Mouse (Mus musculus): ENCODE results near the gene Hmga2.

Gene Hmga2

GRCm38 (mm10) chr10:120397211-120397631 is 79.0 kb downstream of the Hmga2 start:
- DNase-seq (ENCODE audit: low read depth in 1 of 2, low spot score in 2 of 2) = no peak

- no peak for DNase-seq (ENCODE audit: low read depth in 1 of 2, low spot score in 2 of 2)
Measured at GRCm38 (mm10) chr10:120395550-120395949, 80.7 kb downstream of the Hmga2 start.

DNA sequence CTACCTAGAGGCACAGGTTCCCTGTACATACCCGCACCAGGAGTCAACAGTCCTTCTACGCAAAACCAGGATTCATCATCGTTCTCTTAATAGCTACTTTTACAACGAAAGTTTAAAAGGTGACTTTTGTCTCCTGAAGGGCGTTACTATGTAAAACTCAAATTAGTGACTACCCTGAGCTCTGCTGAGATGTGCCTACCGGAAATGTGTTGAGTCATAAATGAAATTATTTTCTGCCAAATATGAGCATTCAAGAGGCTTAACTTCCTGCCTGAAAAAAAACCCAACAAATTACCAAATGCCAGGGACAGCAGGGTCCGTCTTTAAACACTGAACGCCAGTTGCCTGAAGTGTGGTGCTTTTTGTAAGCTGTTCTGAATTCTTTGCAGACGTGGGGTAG is 81.5 kb downstream of the Hmga2 start:
- no peak for DNase-seq (ENCODE audit: low read depth in 1 of 2, low spot score in 2 of 2)

DNA sequence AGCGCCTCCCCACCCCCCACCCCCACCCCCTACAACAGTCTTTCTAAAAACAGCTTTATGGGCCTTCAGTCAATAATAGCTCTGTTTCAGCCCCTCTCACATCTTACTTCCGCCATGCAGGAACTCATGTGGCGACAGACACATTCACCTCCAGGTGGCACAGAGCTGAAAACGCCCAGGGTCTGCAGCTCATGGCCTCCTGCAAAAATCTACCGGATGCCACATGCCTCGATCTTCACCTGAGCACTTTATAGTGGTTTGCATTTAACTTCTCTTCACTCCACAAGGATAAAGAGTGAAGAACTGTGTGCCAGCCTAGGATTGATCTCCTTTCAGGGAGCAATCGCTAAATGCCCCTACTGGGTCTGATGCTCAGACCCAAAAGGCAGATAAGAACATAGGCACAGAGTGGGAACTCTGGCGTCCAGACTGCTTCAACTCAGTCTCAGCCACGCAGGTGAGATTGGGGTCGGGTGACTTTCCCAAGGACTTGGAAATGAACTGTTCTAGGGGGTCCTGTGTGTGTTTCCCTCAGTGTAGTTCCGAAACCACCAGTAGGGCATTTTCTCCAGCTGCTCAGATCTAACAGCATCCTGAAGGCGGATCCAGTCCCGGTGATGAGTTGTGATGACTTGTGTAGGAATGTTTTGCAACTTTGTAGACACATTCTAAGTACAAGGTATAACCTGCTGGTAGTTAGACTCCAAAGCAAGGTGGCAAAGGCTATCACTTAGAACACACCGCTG is 84.1 kb downstream of the Hmga2 start:
- no peak for DNase-seq (ENCODE audit: low read depth in 1 of 2, low spot score in 2 of 2)

- no peak for DNase-seq (ENCODE audit: low read depth in 1 of 2, low spot score in 2 of 2)
Measured at GRCm38 (mm10) chr10:120390912-120391835, 85.1 kb downstream of the Hmga2 start.

DNA sequence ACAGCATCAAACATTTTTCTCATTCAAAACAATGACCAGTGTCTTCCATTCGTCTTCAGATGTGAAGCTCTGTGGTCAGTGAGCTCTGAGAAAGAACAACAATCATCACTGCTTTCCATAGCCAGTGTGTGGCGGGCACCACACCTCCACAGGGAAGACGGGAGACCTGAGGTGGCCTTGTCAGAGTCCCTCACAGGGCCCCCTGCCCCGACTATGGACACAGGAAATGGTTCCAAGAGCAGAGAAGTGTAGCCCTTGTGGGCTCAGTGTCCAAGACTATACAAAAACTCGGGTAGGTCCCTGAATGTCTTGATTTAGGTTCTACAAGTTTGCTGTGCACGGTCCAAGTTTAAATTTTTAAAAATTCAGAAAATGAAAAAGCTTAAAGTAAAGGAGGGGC is 86.6 kb downstream of the Hmga2 start:
- DNase-seq (ENCODE audit: low read depth in 1 of 2, low spot score in 2 of 2) = no peak

GRCm38 (mm10) chr10:120388966-120389365 is 87.3 kb downstream of the Hmga2 start:
- no peak for DNase-seq (ENCODE audit: low read depth in 1 of 2, low spot score in 2 of 2)

DNA sequence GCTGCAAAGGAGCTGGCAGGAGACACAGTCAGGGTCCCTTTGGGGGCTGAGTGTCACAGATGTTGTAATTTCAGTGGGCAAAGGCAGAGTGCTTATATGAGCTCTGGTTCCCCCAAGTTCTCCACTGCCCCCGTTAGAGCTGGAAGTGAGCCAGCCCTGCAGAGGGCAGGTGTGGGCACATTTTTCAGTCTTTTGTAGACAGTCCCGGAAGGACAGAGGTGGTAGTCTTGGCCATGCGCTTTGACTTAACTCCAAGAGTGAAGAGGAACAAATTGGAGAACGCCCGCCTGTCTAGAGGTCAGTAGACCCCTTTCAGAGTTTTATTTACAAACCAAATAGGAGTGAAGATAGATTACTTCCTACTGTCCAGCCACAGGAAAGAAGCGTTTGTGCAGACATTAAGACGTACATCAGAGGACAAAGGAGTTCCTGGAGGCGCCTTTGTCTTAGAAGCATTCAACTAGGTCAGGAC is 87.8 kb downstream of the Hmga2 start:
- no peak for DNase-seq (ENCODE audit: low read depth in 1 of 2, low spot score in 2 of 2)

DNA sequence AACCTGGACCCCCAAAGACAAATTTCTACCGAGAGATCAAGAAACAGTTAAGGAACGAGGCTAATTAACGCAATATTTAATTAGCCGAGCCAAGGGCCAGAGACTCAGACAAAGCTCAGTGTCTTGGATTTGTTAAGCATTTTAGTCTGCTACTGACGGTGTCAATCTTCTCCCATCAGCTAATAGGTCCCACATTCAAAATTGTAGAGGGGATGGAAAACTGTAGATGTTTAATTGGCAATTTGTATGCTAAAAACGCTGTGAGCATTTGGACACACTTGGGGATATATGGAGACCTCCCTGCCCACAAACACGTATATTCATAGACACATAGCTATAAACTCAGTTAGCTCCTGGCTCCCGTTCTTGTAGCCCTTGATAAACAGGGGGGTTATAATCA is 89.2 kb downstream of the Hmga2 start:
- DNase-seq (ENCODE audit: low read depth in 1 of 2, low spot score in 2 of 2) = no peak

DNA sequence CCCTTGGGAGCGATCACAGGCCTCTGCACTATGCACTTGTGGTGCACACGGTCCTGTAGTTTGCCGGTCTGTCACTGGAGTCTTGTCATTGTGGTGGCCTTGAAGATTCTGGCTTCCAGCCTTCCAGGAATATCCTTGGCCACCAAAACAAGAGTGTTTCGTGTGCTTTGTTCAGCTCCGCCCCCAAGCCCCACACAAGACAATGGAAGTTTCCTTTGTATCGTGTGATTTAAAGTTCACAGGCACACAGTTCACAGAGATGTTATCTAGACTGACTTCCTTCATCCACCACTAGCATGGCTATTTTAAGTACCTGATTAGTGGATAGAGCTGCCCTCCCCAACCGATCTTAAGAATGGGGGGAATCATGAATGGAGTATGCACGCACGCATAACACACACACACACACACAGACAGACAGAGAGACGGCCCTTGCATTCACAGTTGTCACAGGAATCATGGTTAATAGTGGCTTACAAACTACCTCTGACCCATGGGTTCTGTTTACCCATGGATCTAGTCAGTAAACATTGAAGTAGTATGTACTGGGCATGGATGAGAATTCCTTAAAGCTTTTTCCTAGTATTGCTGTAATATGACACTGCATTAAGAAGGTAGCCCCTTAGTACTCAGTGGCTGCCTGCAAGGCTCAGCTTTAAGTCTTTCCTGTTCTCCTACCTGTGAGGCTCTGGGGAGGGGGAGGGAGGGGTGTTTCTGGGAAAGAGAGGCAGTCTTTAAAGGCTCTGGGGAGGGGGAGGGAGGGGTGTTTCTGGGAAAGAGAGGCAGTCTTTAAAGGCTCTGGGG is 91.3 kb downstream of the Hmga2 start:
- DNase-seq (ENCODE audit: low read depth in 1 of 2, low spot score in 2 of 2) = no peak

GRCm38 (mm10) chr10:120384040-120384439 is 92.2 kb downstream of the Hmga2 start:
- no peak for DNase-seq (ENCODE audit: low read depth in 1 of 2, low spot score in 2 of 2)

DNA sequence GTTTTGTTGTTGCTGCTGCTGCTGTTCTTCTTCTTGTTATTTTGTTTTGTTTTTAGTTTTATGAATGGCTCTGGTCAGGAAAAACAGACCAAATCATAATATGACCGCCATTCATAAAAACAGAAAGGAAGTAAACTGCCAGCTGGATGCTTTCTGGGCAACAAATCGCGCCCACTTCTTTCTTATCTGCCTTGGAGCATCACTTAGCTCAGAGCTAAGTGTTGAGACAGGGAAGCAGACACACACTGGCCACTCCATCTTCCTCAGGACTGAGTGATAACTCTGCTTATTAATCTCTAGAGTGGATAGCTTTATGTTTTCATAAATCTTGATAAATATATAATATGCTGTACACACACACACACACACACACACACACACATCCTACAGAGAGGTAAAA is 98.5 kb downstream of the Hmga2 start:
- no peak for DNase-seq (ENCODE audit: low read depth in 1 of 2, low spot score in 2 of 2)

DNA sequence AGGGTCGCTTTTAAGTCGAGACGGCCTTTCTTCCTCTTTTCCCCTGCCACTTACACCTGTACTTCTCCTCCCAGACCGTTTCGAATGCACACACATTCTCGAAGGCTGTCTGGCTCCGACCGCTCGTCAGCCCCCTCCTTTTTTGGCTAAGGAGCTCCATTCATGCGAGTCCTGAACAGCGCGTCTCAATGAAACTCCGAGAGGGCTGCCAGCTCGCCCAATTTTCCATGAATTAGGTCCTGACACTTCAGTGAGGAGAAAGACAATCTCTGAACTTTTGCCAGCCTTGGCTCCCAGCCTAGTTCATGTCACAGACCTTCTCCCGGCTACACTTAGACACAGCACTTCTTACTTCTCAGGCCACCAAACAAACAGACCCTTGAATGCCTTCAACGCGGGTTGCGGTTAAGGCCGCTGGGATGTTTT is 98.9 kb downstream of the Hmga2 start:
- DNase-seq (ENCODE audit: low read depth in 1 of 2, low spot score in 2 of 2) = no peak

DNA sequence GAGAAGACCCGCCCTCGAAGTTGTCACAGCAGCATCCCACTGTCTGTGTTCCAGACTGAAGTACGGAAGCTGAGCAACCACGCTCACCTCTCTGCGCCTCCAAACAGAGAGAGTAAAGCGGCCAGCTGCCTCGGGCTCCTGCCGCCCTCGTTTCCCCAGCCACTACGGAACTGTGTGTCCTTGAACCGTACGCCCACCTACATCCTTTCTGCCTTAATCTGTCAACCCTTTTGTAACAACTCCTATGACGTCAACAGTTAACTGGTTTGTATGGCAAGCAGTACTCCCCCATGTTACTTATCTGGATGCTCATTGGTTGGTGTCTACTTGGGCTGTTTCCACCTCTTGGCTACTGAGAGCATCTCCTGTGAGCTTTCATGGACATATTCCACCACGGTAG is 100.8 kb downstream of the Hmga2 start:
- DNase-seq (ENCODE audit: low read depth in 1 of 2, low spot score in 2 of 2) = no peak

DNA sequence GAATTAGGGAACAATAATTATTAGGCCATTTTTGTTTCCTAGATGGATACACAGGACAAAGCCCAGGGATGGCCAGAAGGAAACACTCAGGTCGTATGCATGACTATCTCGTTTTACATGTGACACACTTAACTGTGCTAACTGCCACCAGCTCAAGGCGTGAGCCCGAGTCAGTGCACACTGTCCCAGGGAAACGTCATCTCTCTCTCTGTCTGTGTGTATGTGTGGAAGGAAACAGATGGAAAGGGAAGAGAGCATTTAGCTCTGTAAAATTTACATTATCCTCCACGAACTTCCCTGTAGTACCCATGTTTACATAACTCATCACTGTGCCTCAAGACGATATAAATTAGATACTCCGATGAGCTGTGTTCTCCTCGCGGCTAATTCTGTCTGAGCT is 105.1 kb downstream of the Hmga2 start:
- DNase-seq (ENCODE audit: low read depth in 1 of 2, low spot score in 2 of 2) = no peak

GRCm38 (mm10) chr10:120369187-120369805 is 107.0 kb downstream of the Hmga2 start:
- no peak for DNase-seq (ENCODE audit: low read depth in 1 of 2, low spot score in 2 of 2)

DNA sequence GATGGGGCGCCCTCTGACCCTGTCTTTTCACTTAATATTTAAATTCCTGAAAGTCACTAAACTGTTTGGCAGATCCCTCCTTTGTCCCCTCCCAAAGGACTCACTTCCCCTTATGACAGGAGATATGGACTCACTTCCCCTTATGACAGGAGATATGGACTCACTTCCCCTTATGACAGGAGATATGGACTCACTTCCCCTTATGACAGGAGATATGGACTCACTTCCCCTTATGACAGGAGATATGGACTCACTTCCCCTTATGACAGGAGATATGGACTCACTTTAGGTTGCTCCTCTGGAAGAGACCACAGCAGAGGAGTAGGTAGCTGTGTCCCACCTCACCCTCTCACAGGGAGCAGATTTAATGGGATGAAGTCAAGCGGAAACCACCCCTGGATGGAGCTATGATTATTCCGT is 110.1 kb downstream of the Hmga2 start:
- DNase-seq (ENCODE audit: low read depth in 1 of 2, low spot score in 2 of 2) = peak in 1 of 2 experiments; percentile 8

GRCm38 (mm10) chr10:120365380-120366172 is 110.7 kb downstream of the Hmga2 start:
- DNase-seq (ENCODE audit: low read depth in 1 of 2, low spot score in 2 of 2) = no peak

- no peak for DNase-seq (ENCODE audit: low read depth in 1 of 2, low spot score in 2 of 2)
Measured at GRCm38 (mm10) chr10:120363983-120364582, 112.2 kb downstream of the Hmga2 start.
